Mouse (Mus musculus): ENCODE results near the gene Cdkal1. TPM values are rescaled to one million over a fixed set of nuclear protein-coding genes. Genes with fewer than 3 reads are reported as not detected.

Gene Cdkal1
- total and polyA plus RNA-seq, 3 experiments, result 8.7 to 13.7 (median 9.5) TPM

- in situ Hi-C loops (cut with MboI; ENCODE audit: low pct_ligation_motif_present, low pct_unique_long_range_greater_than_20kb, low sequenced_read_pairs) (no loop called here), dilution Hi-C loops (cut with MboI; ENCODE audit: extremely low pct_ligation_motif_present, extremely low pct_unique_long_range_greater_than_20kb, low sequenced_read_pairs) (no loop called here)
- no peaks in the 10 kb centered on the region for H3K27me3 ChIP-seq (replicated peaks)
- H3K79me2 ChIP-seq (replicated peaks; ENCODE audit: control insufficient read depth, extremely low read depth, insufficient read depth, poor library complexity, severe bottlenecking), result no peaks in the 10 kb centered on the region
- H3K4me2 ChIP-seq (ENCODE audit: insufficient read depth, low read depth, poor library complexity, severe bottlenecking), result no peak overlapping the region
- DNase-seq (ENCODE audit: extremely low read depth), result no peak
- H3K9me3 ChIP-seq (replicated peaks; ENCODE audit: low read length), result no peaks in the 10 kb centered on the region
- TF ChIP-seq E2F4 (IDR thresholded peaks at IDR 0.05; ENCODE audit: insufficient replicate concordance, low read depth, low read length) (no peak), BHLHE40 (IDR thresholded peaks at IDR 0.05; ENCODE audit: low read depth, low read length) (no peak), GABPA (IDR thresholded peaks at IDR 0.05; ENCODE audit: insufficient replicate concordance, low read depth, low read length) (no peak), JUN (IDR thresholded peaks at IDR 0.05; ENCODE audit: insufficient read depth, low read depth, low read length) (no peak), USF1 (IDR thresholded peaks at IDR 0.05; ENCODE audit: low read depth, low read length) (no peak), MAZ (IDR thresholded peaks at IDR 0.05; ENCODE audit: low read depth, low read length) (no peak), ZKSCAN1 (IDR thresholded peaks at IDR 0.05; ENCODE audit: borderline replicate concordance, low read depth, low read length) (no peak), TBP (conservative IDR thresholded peaks at IDR 0.05; ENCODE audit: low read depth, low read length) (no peak), RCOR1 (conservative IDR thresholded peaks at IDR 0.05; ENCODE audit: low read depth, low read length) (no peak), EP300 (IDR thresholded peaks at IDR 0.05; ENCODE audit: low read length) (no peak), MYC (IDR thresholded peaks at IDR 0.05; ENCODE audit: low read depth, low read length) (no peak), ZC3H11A (IDR thresholded peaks at IDR 0.05; ENCODE audit: low read depth, low read length) (no peak), SIN3A (IDR thresholded peaks at IDR 0.05; ENCODE audit: low read length) (no peak), PAX5 (IDR thresholded peaks at IDR 0.05; ENCODE audit: low read length) (no peak), MAFK (IDR thresholded peaks at IDR 0.05; ENCODE audit: insufficient replicate concordance, low read length) (no peak), RAD21 (IDR thresholded peaks at IDR 0.05; ENCODE audit: low read depth, low read length) (no peak)
- no peak overlapping the region for H3K27ac ChIP-seq (ENCODE audit: insufficient read depth, low read depth)
- no peak overlapping the region for H3K9ac ChIP-seq (ENCODE audit: insufficient read depth, low read depth)
- H3K36me3 ChIP-seq (replicated peaks in 1 of 2; ENCODE audit: control insufficient read depth in 1 of 2, insufficient read depth in 1 of 2, low read length in 1 of 2), result peaks cover 0 to 2% of the 10 kb centered on the region in 2 experiments
- no peaks in the 10 kb centered on the region for H3K4me1 ChIP-seq (ENCODE audit: control insufficient read depth in 1 of 2, insufficient read depth in 2 of 2)
- no peak overlapping the region for H3K4me3 ChIP-seq (replicated peaks in 1 of 3; ENCODE audit: low read depth in 2 of 3, low read length in 2 of 3, poor library complexity in 1 of 3)
Observed at GRCm38 (mm10) chr13:29641200-29641599, 214.3 kb downstream of the Cdkal1 start.

- no peaks in the 10 kb centered on the region for H3K9me3 ChIP-seq (replicated peaks; ENCODE audit: low read length)
- peaks cover 0 to 2% of the 10 kb centered on the region in 2 experiments for H3K36me3 ChIP-seq (replicated peaks in 1 of 2; ENCODE audit: control insufficient read depth in 1 of 2, insufficient read depth in 1 of 2, low read length in 1 of 2)
- dilution Hi-C loops (cut with MboI; ENCODE audit: extremely low pct_ligation_motif_present, extremely low pct_unique_long_range_greater_than_20kb, low sequenced_read_pairs) (no loop called here), in situ Hi-C loops (cut with MboI; ENCODE audit: low pct_ligation_motif_present, low pct_unique_long_range_greater_than_20kb, low sequenced_read_pairs) (no loop called here)
- H3K27ac ChIP-seq (ENCODE audit: insufficient read depth, low read depth), result no peak overlapping the region
- H3K9ac ChIP-seq (ENCODE audit: insufficient read depth, low read depth), result no peak overlapping the region
- no peak overlapping the region for H3K4me2 ChIP-seq (ENCODE audit: insufficient read depth, low read depth, poor library complexity, severe bottlenecking)
- no peak for TF ChIP-seq NELFE (IDR thresholded peaks at IDR 0.05; ENCODE audit: low read depth, low read length)
- TF ChIP-seq NRF1 (IDR thresholded peaks at IDR 0.05; ENCODE audit: low read depth, low read length), result no peak
- no peak for TF ChIP-seq GABPA (IDR thresholded peaks at IDR 0.05; ENCODE audit: insufficient replicate concordance, low read depth, low read length)
- TF ChIP-seq PAX5 (IDR thresholded peaks at IDR 0.05; ENCODE audit: low read length), result no peak
- TF ChIP-seq USF1 (IDR thresholded peaks at IDR 0.05; ENCODE audit: low read depth, low read length), result no peak
- no peak for TF ChIP-seq RCOR1 (conservative IDR thresholded peaks at IDR 0.05; ENCODE audit: low read depth, low read length)
- no peak for TF ChIP-seq CHD2 (IDR thresholded peaks at IDR 0.05; ENCODE audit: low read length)
- DNase-seq (ENCODE audit: extremely low read depth), result no peak
- H3K4me1 ChIP-seq (ENCODE audit: control insufficient read depth in 1 of 2, insufficient read depth in 2 of 2), result peaks cover 0 to 3% of the 10 kb centered on the region in 2 experiments; a peak in 1 of 4 replicates
- H3K4me3 ChIP-seq (replicated peaks in 1 of 3; ENCODE audit: low read depth in 2 of 3, low read length in 2 of 3, poor library complexity in 1 of 3), result no peak overlapping the region
- no peaks in the 10 kb centered on the region for H3K27me3 ChIP-seq (replicated peaks)
- H3K79me2 ChIP-seq (replicated peaks; ENCODE audit: control insufficient read depth, extremely low read depth, insufficient read depth, poor library complexity, severe bottlenecking), result no peaks in the 10 kb centered on the region
Observed at GRCm38 (mm10) chr13:29640186-29640585, 215.3 kb downstream of the Cdkal1 start.
